Mouse (Mus musculus) naive thymus-derived CD4-positive, alpha-beta T cell, adult 2 months (primary cell): Measurements from ENCODE around the gene Rps6kc1.

Source experiments
- DNase-seq: peaks from one replicate; pipeline ENCODE4 v3.0.0-alpha.2; 2011; ENCODE audit warnings: low read depth

The Rps6kc1 gene

GRCm38 (mm10) chr1:190763756-190764155 is 147.8 kb downstream of the Rps6kc1 start:
- DNase-seq: no peak

GRCm38 (mm10) chr1:190761786-190762185 is 149.8 kb downstream of the Rps6kc1 start:
- no peak for DNase-seq

GRCm38 (mm10) chr1:190757899-190758298 is 153.7 kb downstream of the Rps6kc1 start:
- no peak for DNase-seq

GRCm38 (mm10) chr1:190751794-190752570 is 159.6 kb downstream of the Rps6kc1 start:
- no peak for DNase-seq

- DNase-seq: no peak
These were observed 162.6 kb downstream of the Rps6kc1 start for GRCm38 (mm10) chr1:190748937-190749336.

GRCm38 (mm10) chr1:190741421-190741820 is 170.1 kb downstream of the Rps6kc1 start:
- no peak for DNase-seq

- no peak for DNase-seq
These were observed 178.8 kb downstream of the Rps6kc1 start for GRCm38 (mm10) chr1:190732803-190733202.

- no peak for DNase-seq
These were observed 182.0 kb downstream of the Rps6kc1 start for GRCm38 (mm10) chr1:190729516-190730088.

- DNase-seq: no peak
These were observed 183.4 kb downstream of the Rps6kc1 start for GRCm38 (mm10) chr1:190728111-190728651.

GRCm38 (mm10) chr1:190727385-190727784 is 184.2 kb downstream of the Rps6kc1 start:
- no peak for DNase-seq

GRCm38 (mm10) chr1:190724591-190725380 is 186.8 kb downstream of the Rps6kc1 start:
- DNase-seq: no peak

GRCm38 (mm10) chr1:190723926-190724430 is 187.6 kb downstream of the Rps6kc1 start:
- DNase-seq: no peak

- DNase-seq: no peak
These were observed 197.7 kb downstream of the Rps6kc1 start for GRCm38 (mm10) chr1:190713848-190714247.

- no peak for DNase-seq
These were observed 214.0 kb downstream of the Rps6kc1 start for GRCm38 (mm10) chr1:190697576-190697975.

- DNase-seq: no peak
These were observed 216.0 kb downstream of the Rps6kc1 start for GRCm38 (mm10) chr1:190695589-190695988.

GRCm38 (mm10) chr1:190690528-190691262 is 220.9 kb downstream of the Rps6kc1 start:
- no peak for DNase-seq

- DNase-seq: no peak
These were observed 228.5 kb downstream of the Rps6kc1 start for GRCm38 (mm10) chr1:190683060-190683459.

GRCm38 (mm10) chr1:190682021-190682926 is 229.3 kb downstream of the Rps6kc1 start:
- no peak for DNase-seq

GRCm38 (mm10) chr1:190675455-190675854 is 236.1 kb downstream of the Rps6kc1 start:
- no peak for DNase-seq

GRCm38 (mm10) chr1:190669099-190669498 is 242.5 kb downstream of the Rps6kc1 start:
- DNase-seq: no peak

- no peak for DNase-seq
These were observed 243.7 kb downstream of the Rps6kc1 start for GRCm38 (mm10) chr1:190667821-190668220.
